Mouse (Mus musculus): ENCODE measurements around the gene Maml1. TPM values are rescaled to one million over a fixed set of nuclear protein-coding genes. Genes with fewer than 3 reads are reported as not detected.

The Maml1 gene
- total and polyA plus RNA-seq, 3 experiments: 6.1 to 44.8 (median 17.8) TPM

- no peak for TF ChIP-seq TAL1 (conservative IDR thresholded peaks at IDR 0.05; ENCODE audit: low read depth, low read length)
- TF ChIP-seq CTCF (IDR thresholded peaks at IDR 0.05; ENCODE audit: low read depth, low read length): no peak
- no peak for TF ChIP-seq GATA1 (IDR thresholded peaks at IDR 0.05; ENCODE audit: borderline replicate concordance, low read length)
- no peak for TF ChIP-seq GATA2 (IDR thresholded peaks at IDR 0.05; ENCODE audit: borderline replicate concordance, low read depth, low read length)
- TF ChIP-seq POLR2AphosphoS5 (IDR thresholded peaks at IDR 0.05; ENCODE audit: insufficient replicate concordance, low read depth, low read length): no peak
- DNase-seq (ENCODE audit: low spot score): no peak
- no peak for ATAC-seq (ENCODE audit: extremely low read depth, insufficient number of reproducible peaks, low FRiP score, poor library complexity, severe bottlenecking)
- H3K4me1 ChIP-seq (ENCODE audit: insufficient read depth, low read depth, low read length): peaks cover 79% of the 10 kb centered on the region
- peak overlapping the region; percentile 83 for H3K4me3 ChIP-seq (ENCODE audit: low read depth, low read length)
- no peaks in the 10 kb centered on the region for H3K9me3 ChIP-seq (replicated peaks)
- H3K27me3 ChIP-seq (ENCODE audit: insufficient read depth, low read length): no peaks in the 10 kb centered on the region
- H3K36me3 ChIP-seq (replicated peaks): peaks cover 62% of the 10 kb centered on the region
Measured at GRCm38 (mm10) chr11:50226406-50226805, 65.7 kb downstream of the Maml1 start.

GRCm38 (mm10) chr11:50225611-50226378 lies 66.3 kb downstream of the Maml1 start:
- Histone ChIP-seq H3K9me3 (replicated peaks) (no peaks in the 10 kb centered on the region), H3K36me3 (replicated peaks) (peaks cover 60% of the 10 kb centered on the region), H3K27me3 (ENCODE audit: insufficient read depth, low read length) (no peaks in the 10 kb centered on the region), H3K4me3 (ENCODE audit: low read depth, low read length) (peak overlapping the region; percentile 83), H3K4me1 (ENCODE audit: insufficient read depth, low read depth, low read length) (peaks cover 74% of the 10 kb centered on the region)
- ATAC-seq (ENCODE audit: extremely low read depth, insufficient number of reproducible peaks, low FRiP score, poor library complexity, severe bottlenecking) (no peak), DNase-seq (ENCODE audit: low spot score) (peak; percentile 40)
- TF ChIP-seq GATA2 (IDR thresholded peaks at IDR 0.05; ENCODE audit: borderline replicate concordance, low read depth, low read length) (no peak), POLR2AphosphoS5 (IDR thresholded peaks at IDR 0.05; ENCODE audit: insufficient replicate concordance, low read depth, low read length) (no peak)

DNA sequence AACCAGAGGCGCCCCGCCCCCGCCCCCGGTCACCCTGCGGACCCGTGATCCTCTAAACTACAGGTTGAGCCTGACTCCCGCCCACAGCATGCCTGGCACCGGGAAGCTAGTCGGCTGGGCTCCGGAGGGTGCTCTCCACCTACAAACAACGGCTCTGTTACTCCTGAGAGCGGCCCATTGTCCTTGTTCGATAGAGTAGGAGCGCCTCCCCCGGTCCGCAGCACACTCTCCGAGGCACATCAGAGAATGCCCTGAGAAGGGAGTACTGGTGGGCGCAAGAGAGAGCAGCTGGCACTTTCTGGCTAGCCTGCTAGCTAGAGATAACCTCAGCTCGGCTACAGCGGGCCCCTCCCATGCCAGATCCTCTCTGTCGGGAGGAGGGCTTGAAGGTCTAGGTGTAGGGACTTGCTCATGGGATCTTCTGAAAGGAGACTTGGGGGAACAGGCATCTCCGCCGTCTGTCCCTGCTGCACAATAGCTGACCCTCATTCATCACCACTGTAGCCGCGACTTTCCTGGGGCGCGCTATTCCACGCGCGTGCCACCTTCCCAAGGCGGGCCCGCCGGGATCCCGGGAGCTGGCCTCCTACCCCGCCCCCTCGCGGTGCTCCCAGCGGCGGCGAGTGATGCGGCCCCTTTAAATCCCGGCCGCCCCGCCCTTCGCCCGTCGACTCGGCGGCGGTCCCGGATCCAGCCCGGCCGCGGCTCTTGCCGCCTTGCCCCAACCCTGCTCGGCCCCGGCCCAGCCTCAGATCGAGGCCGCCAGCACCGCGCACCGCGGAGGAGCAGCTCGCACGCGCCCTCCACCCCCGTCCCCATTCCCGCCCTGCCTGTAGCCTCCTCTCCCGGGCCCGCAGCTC lies 67.2 kb downstream of the Maml1 start:
- peaks cover 76% of the 10 kb centered on the region for H3K4me1 ChIP-seq (ENCODE audit: insufficient read depth, low read depth, low read length)
- H3K9me3 ChIP-seq (replicated peaks): no peaks in the 10 kb centered on the region
- no peak for TF ChIP-seq CTCF (IDR thresholded peaks at IDR 0.05; ENCODE audit: low read depth, low read length)
- peak; percentile 91 for TF ChIP-seq TAL1 (conservative IDR thresholded peaks at IDR 0.05; ENCODE audit: low read depth, low read length)
- peak overlapping the region; percentile 83 for H3K4me3 ChIP-seq (ENCODE audit: low read depth, low read length)
- H3K27me3 ChIP-seq (ENCODE audit: insufficient read depth, low read length): no peaks in the 10 kb centered on the region
- DNase-seq (ENCODE audit: low spot score) (peak; percentile 95), ATAC-seq (ENCODE audit: extremely low read depth, insufficient number of reproducible peaks, low FRiP score, poor library complexity, severe bottlenecking) (peak; percentile 83)
- H3K36me3 ChIP-seq (replicated peaks): peaks cover 58% of the 10 kb centered on the region

DNA sequence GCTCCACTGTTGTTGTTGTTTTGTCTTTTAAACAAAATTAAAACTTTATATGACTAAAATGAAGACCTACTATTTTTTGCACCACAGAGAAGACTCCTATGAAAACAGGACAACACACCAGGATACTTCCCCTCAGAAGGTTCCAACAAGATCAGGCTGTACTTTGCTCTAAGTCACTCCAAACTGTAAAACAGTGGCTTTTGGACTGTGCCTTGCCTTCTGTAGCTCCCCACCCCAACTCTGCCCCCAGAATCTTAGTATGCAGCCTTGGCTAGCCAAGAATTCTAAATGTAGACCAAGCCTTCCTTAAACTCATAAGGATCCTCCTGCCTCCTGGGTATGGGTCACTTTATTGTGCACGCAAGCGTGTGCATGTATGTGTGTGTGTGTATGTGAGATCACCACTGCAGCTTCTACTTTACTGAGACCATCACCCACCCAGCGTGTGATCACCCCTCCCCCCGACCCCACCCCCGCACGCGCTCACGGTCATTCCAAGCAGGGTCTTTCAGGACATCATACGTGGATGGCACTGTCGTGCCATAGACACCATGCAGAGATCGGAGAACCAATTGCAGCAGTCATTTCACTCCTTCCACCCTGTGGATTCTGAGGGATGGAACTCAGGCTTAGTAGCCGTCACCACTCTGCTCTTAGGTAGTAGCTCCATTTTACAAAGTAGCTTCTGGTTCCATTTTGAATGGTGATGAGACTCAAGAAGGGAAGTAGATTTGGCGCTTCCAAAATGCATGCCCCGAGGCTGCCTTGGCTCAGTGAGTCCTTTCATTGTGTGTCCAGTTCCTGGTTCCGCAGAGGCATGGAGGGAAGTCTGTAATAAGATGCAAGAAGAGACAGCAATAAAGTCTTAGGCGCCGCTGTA lies 68.1 kb downstream of the Maml1 start:
- TF ChIP-seq GATA1 (IDR thresholded peaks at IDR 0.05; ENCODE audit: borderline replicate concordance, low read length) (no peak), GATA2 (IDR thresholded peaks at IDR 0.05; ENCODE audit: borderline replicate concordance, low read depth, low read length) (no peak), TAL1 (conservative IDR thresholded peaks at IDR 0.05; ENCODE audit: low read depth, low read length) (no peak), POLR2AphosphoS5 (IDR thresholded peaks at IDR 0.05; ENCODE audit: insufficient replicate concordance, low read depth, low read length) (no peak), CTCF (IDR thresholded peaks at IDR 0.05; ENCODE audit: low read depth, low read length) (no peak)
- no peaks in the 10 kb centered on the region for H3K27me3 ChIP-seq (ENCODE audit: insufficient read depth, low read length)
- DNase-seq (ENCODE audit: low spot score) (peak; percentile 40), ATAC-seq (ENCODE audit: extremely low read depth, insufficient number of reproducible peaks, low FRiP score, poor library complexity, severe bottlenecking) (no peak)
- H3K9me3 ChIP-seq (replicated peaks): no peaks in the 10 kb centered on the region
- H3K36me3 ChIP-seq (replicated peaks): peaks cover 55% of the 10 kb centered on the region
- peak overlapping the region; percentile 83 for H3K4me3 ChIP-seq (ENCODE audit: low read depth, low read length)
- H3K4me1 ChIP-seq (ENCODE audit: insufficient read depth, low read depth, low read length): peaks cover 75% of the 10 kb centered on the region

DNA sequence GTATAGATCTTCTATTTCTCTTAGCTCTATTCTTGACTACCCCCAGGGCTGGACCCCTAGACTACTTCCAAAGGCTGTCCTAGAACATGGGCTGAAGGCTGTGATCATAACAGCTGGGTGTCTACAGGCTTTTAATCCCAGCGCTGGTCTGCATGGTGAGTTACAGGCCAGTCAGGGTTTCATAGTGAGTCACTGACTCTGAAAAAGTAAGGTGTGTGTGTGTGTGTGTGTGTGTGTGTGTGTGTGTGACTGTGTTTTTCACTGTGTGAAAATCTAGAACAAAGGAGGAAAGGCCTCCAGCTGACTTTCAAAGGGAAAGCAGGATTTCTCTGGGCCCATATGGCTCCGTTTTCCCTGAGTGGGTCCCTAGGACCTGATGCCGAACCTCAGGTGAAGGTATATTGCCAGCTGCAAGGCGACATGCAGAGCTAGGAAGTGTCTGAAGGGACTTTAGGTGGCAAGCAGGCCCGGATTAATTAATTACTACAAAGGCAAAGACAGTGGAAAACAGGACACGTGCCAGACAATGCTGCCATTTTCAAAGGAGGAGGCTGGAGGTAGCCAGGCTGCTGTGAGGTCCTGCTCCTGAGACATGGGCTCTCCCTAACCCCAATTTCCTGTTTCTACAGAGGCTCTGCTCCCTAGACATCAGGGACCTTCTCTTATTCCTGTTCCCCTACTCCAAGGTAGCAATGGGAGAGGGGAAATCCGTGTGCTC lies 69.4 kb downstream of the Maml1 start:
- Histone ChIP-seq H3K27me3 (ENCODE audit: insufficient read depth, low read length) (no peaks in the 10 kb centered on the region), H3K9me3 (replicated peaks) (no peaks in the 10 kb centered on the region), H3K4me3 (ENCODE audit: low read depth, low read length) (peak overlapping the region; percentile 36; the same call in 1 of the 2 replicates), H3K4me1 (ENCODE audit: insufficient read depth, low read depth, low read length) (peaks cover 75% of the 10 kb centered on the region), H3K36me3 (replicated peaks) (peaks cover 48% of the 10 kb centered on the region)
- no peak for ATAC-seq (ENCODE audit: extremely low read depth, insufficient number of reproducible peaks, low FRiP score, poor library complexity, severe bottlenecking)
- DNase-seq (ENCODE audit: low spot score): no peak
- TF ChIP-seq GATA1 (IDR thresholded peaks at IDR 0.05; ENCODE audit: borderline replicate concordance, low read length): no peak
- no peak for TF ChIP-seq TAL1 (conservative IDR thresholded peaks at IDR 0.05; ENCODE audit: low read depth, low read length)
- TF ChIP-seq GATA2 (IDR thresholded peaks at IDR 0.05; ENCODE audit: borderline replicate concordance, low read depth, low read length): no peak
- TF ChIP-seq POLR2AphosphoS5 (IDR thresholded peaks at IDR 0.05; ENCODE audit: insufficient replicate concordance, low read depth, low read length): no peak
- TF ChIP-seq CTCF (IDR thresholded peaks at IDR 0.05; ENCODE audit: low read depth, low read length): no peak
